Mouse (Mus musculus): Measurements from ENCODE around the gene Ahdc1. TPM values are rescaled to one million over a fixed set of nuclear protein-coding genes. Genes with fewer than 3 reads are reported as not detected.

Gene Ahdc1
- total and polyA plus RNA-seq, 3 experiments = 2.5 to 8.8 TPM; not detected in 1

DNA sequence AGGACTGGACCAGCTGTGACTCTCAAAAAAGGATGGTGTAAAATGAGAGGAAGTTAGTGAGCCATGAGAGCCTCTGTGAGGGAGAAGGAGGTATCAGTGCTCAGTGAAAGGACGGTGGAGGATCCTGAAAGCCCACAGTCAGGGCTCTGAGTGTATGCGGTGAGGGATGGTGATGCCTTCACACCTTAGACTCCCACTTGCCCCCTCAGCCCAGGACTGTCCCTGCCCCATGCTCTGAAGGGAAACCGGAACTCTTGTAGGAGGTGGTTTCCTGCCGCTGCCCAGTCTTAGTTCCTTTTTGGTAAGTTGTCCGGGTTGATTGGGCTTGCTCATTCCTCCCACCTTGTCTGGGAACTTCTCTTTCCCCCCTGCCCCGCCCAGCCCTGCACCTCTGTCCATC lies 34.3 kb upstream of the Ahdc1 start:
- peak; percentile 17 for DNase-seq (ENCODE audit: low read depth, low spot score)
- Histone ChIP-seq H3K4me1 (ENCODE audit: control insufficient read depth in 1 of 2, insufficient read depth in 2 of 2, low read length in 2 of 2) (peaks cover 0 to 3% of the 10 kb centered on the region in 2 experiments; a peak in 1 of 4 replicates), H3K9me3 (replicated peaks; ENCODE audit: insufficient read depth, low read length) (no peaks in the 10 kb centered on the region), H3K79me2 (ENCODE audit: control insufficient read depth, insufficient read depth, low read length, poor library complexity) (no peaks in the 10 kb centered on the region), H3K4me3 (ENCODE audit: control insufficient read depth in 1 of 2, insufficient read depth in 1 of 2, low read depth in 2 of 2, low read length in 2 of 2) (no peak overlapping the region), H3K36me3 (ENCODE audit: control insufficient read depth in 1 of 2, insufficient read depth in 2 of 2, low read length in 2 of 2) (no peaks in the 10 kb centered on the region), H3K27me3 (ENCODE audit: control insufficient read depth in 1 of 2, insufficient read depth in 2 of 2, low read length in 2 of 2) (peaks cover 17 to 21% of the 10 kb centered on the region in 2 experiments), H3K27ac (ENCODE audit: control insufficient read depth, low read depth, low read length) (no peak overlapping the region), H3K9ac (ENCODE audit: control insufficient read depth, low read depth, low read length, poor library complexity, severe bottlenecking) (no peak overlapping the region)
- TF ChIP-seq ZNF384 (IDR thresholded peaks at IDR 0.05; ENCODE audit: low read depth, low read length) (no peak), CHD2 (IDR thresholded peaks at IDR 0.05; ENCODE audit: low read length) (no peak), BHLHE40 (IDR thresholded peaks at IDR 0.05; ENCODE audit: borderline replicate concordance, low read depth, low read length) (no peak), E2F4 (IDR thresholded peaks at IDR 0.05; ENCODE audit: borderline replicate concordance, low read depth, low read length) (no peak), TBP (IDR thresholded peaks at IDR 0.05; ENCODE audit: low read depth, low read length) (no peak), MXI1 (IDR thresholded peaks at IDR 0.05; ENCODE audit: low read depth, low read length) (no peak), TCF12 (IDR thresholded peaks at IDR 0.05; ENCODE audit: low read depth, low read length) (no peak), CTCF (IDR thresholded peaks at IDR 0.05 in 2 of 3, conservative IDR thresholded peaks at IDR 0.05 in 1 of 3; ENCODE audit: control insufficient read depth in 1 of 3, insufficient read depth in 1 of 3, low read depth in 2 of 3, low read length in 3 of 3, poor library complexity in 1 of 3, severe bottlenecking in 1 of 3) (no peak), ZMIZ1 (IDR thresholded peaks at IDR 0.05; ENCODE audit: low read depth, low read length) (no peak), POLR2A (IDR thresholded peaks at IDR 0.05; ENCODE audit: control insufficient read depth in 1 of 2, insufficient read depth in 1 of 2, low read depth in 1 of 2, low read length in 2 of 2, poor library complexity in 1 of 2) (no peak), USF1 (IDR thresholded peaks at IDR 0.05; ENCODE audit: low read depth, low read length) (no peak), NRF1 (IDR thresholded peaks at IDR 0.05; ENCODE audit: insufficient read depth, low read depth, low read length, poor library complexity, severe bottlenecking) (no peak), EP300 (IDR thresholded peaks at IDR 0.05; ENCODE audit: low read depth in 1 of 2, low read length in 2 of 2) (no peak), MYC (IDR thresholded peaks at IDR 0.05; ENCODE audit: low read depth, low read length) (no peak), SIN3A (IDR thresholded peaks at IDR 0.05; ENCODE audit: low read length) (no peak)

- no peak for TF ChIP-seq NELFE (IDR thresholded peaks at IDR 0.05; ENCODE audit: low read depth, low read length)
- no peak for TF ChIP-seq SMC3 (IDR thresholded peaks at IDR 0.05; ENCODE audit: low read depth, low read length)
- TF ChIP-seq ETS1 (IDR thresholded peaks at IDR 0.05; ENCODE audit: low read depth, low read length) = no peak
- TF ChIP-seq MYC (IDR thresholded peaks at IDR 0.05; ENCODE audit: low read depth, low read length) = no peak
- no peak for TF ChIP-seq ZKSCAN1 (IDR thresholded peaks at IDR 0.05; ENCODE audit: low read depth, low read length)
- Histone ChIP-seq H3K27me3 (ENCODE audit: control insufficient read depth in 1 of 2, insufficient read depth in 2 of 2, low read length in 2 of 2) (peaks cover 17 to 21% of the 10 kb centered on the region in 2 experiments), H3K79me2 (ENCODE audit: control insufficient read depth, insufficient read depth, low read length, poor library complexity) (no peaks in the 10 kb centered on the region), H3K36me3 (ENCODE audit: control insufficient read depth in 1 of 2, insufficient read depth in 2 of 2, low read length in 2 of 2) (no peaks in the 10 kb centered on the region), H3K4me3 (ENCODE audit: control insufficient read depth in 1 of 2, insufficient read depth in 1 of 2, low read depth in 2 of 2, low read length in 2 of 2) (no peak overlapping the region), H3K4me1 (ENCODE audit: control insufficient read depth in 1 of 2, insufficient read depth in 2 of 2, low read length in 2 of 2) (peaks cover 0 to 3% of the 10 kb centered on the region in 2 experiments; a peak in 1 of 4 replicates), H3K9ac (ENCODE audit: control insufficient read depth, low read depth, low read length, poor library complexity, severe bottlenecking) (no peak overlapping the region), H3K9me3 (replicated peaks; ENCODE audit: insufficient read depth, low read length) (no peaks in the 10 kb centered on the region), H3K27ac (ENCODE audit: control insufficient read depth, low read depth, low read length) (no peak overlapping the region)
- no peak for DNase-seq (ENCODE audit: low read depth, low spot score)
Measured at GRCm38 (mm10) chr4:132977597-132977996, 33.5 kb upstream of the Ahdc1 start.

Data from MEL (cell line).